ENCODE assay signal across 8 mouse cellular contexts in the genomic region with DNA sequence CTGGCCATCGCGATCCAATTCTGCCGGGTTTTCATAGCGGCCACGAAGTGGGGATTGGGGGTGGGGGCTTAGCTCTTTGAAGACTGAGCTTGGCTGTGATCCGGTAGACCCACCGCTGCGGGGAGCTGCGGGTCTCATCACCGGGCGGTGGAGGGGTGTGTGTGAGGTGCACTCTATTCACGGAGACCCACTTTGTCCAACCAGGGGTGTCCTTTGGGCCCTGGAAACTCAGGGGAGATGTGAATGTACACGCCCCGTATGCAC. TPM values are rescaled to one million over a fixed set of nuclear protein-coding genes. Genes with fewer than 3 reads are reported as not detected.
DNase-seq lines count a peak whose midpoint lies in the region; ATAC-seq lines count a peak whose summit lies in the region.

No protein-coding gene starts in this region.

- 0% methylated on average over 14 of the region's 14 CpGs for WGBS in embryonic facial prominence, embryonic 15.5 days
- 0% methylated on average over 14 of the region's 14 CpGs for WGBS in limb, embryonic 11.5 days
- WGBS in stomach, embryonic 14.5 days: under 1% methylated on average over 14 of the region's 14 CpGs

- peak overlapping the region; percentile 72 for H3K9ac ChIP-seq in embryonic facial prominence, embryonic 15.5 days
- H3K9ac ChIP-seq in limb, embryonic 11.5 days (ENCODE audit: low read length): peak overlapping the region; percentile 70
- peak overlapping the region; percentile 64 for H3K9ac ChIP-seq in stomach, embryonic 14.5 days (replicated peaks; ENCODE audit: low read depth, low read length)

- H3K4me3 ChIP-seq in megakaryocyte, embryonic 14.5 days (replicated peaks): peak overlapping the region; percentile 99
- H3K4me3 ChIP-seq in embryonic facial prominence, embryonic 15.5 days (replicated peaks): peak overlapping the region; percentile 98
- H3K4me3 ChIP-seq in limb, embryonic 11.5 days (ENCODE audit: low read depth, low read length): peak overlapping the region; percentile 97
- peak overlapping the region; percentile 99 for H3K4me3 ChIP-seq in stomach, embryonic 14.5 days (ENCODE audit: low read depth, low read length)

- ATAC-seq in megakaryocyte, adult 5-6 weeks (ENCODE audit: poor library complexity, severe bottlenecking): no peak; the same call in 1 of the 2 replicates
- ATAC-seq in embryonic facial prominence, embryonic 15.5 days (ENCODE audit: insufficient number of reproducible peaks, low FRiP score, low TSS enrichment, low read depth): peak; percentile 36
- ATAC-seq in limb, embryonic 11.5 days (ENCODE audit: insufficient number of reproducible peaks, low FRiP score, low TSS enrichment, low read depth): peak; percentile 51
- ATAC-seq in stomach, embryonic 14.5 days (ENCODE audit: insufficient number of reproducible peaks, insufficient read depth, low FRiP score, low read depth): peak; percentile 33
- ATAC-seq in megakaryocyte-erythroid progenitor cell, adult 5-6 weeks (replicated peaks; ENCODE audit: low FRiP score, low TSS enrichment, poor library complexity, severe bottlenecking): no peak

- H3K4me1 ChIP-seq in megakaryocyte, embryonic 14.5 days: peaks cover 31% of the 10 kb centered on the region
- peaks cover 17% of the 10 kb centered on the region; the same call in 1 of the 2 replicates for H3K4me1 ChIP-seq in embryonic facial prominence, embryonic 15.5 days
- H3K4me1 ChIP-seq in limb, embryonic 11.5 days (ENCODE audit: control insufficient read depth, insufficient read depth, low read length): peaks cover 12% of the 10 kb centered on the region; the same call in 1 of the 2 replicates
- H3K4me1 ChIP-seq in stomach, embryonic 14.5 days (ENCODE audit: control insufficient read depth, insufficient read depth, low read length): peaks cover 6% of the 10 kb centered on the region; the same call in 1 of the 2 replicates

- no peaks in the 10 kb centered on the region for H3K9me3 ChIP-seq in megakaryocyte, embryonic 14.5 days
- no peaks in the 10 kb centered on the region for H3K9me3 ChIP-seq in embryonic facial prominence, embryonic 15.5 days (replicated peaks)
- no peaks in the 10 kb centered on the region for H3K9me3 ChIP-seq in limb, embryonic 11.5 days (ENCODE audit: control insufficient read depth, low read length)
- H3K9me3 ChIP-seq in stomach, embryonic 14.5 days (ENCODE audit: control insufficient read depth, low read depth, low read length): no peaks in the 10 kb centered on the region

- H3K4me2 ChIP-seq in embryonic facial prominence, embryonic 15.5 days (replicated peaks): peak overlapping the region; percentile 91
- H3K4me2 ChIP-seq in limb, embryonic 11.5 days (ENCODE audit: low read depth, severe bottlenecking): peak overlapping the region; percentile 83
- peak overlapping the region; percentile 87 for H3K4me2 ChIP-seq in stomach, embryonic 14.5 days (replicated peaks; ENCODE audit: low read depth, low read length)

- no peak for DNase-seq in limb, embryonic 11.5 days (ENCODE audit: low spot score)
- DNase-seq in cerebellum, postnatal 25 days: no peak
- no peak for DNase-seq in kidney, adult 18-20 months

- H3K27me3 ChIP-seq in megakaryocyte, embryonic 14.5 days (replicated peaks): peaks cover 10% of the 10 kb centered on the region
- H3K27me3 ChIP-seq in embryonic facial prominence, embryonic 15.5 days: peaks cover 12% of the 10 kb centered on the region; the same call in 1 of the 2 replicates
- 0 out of 2 replicates have a peak, but pooled peaks cover 2% of the 10 kb centered on the region for H3K27me3 ChIP-seq in limb, embryonic 11.5 days (ENCODE audit: control insufficient read depth, insufficient read depth, low read length)
- H3K27me3 ChIP-seq in stomach, embryonic 14.5 days (ENCODE audit: control insufficient read depth, insufficient read depth, low read length): no peaks in the 10 kb centered on the region

- H3K36me3 ChIP-seq in megakaryocyte, embryonic 14.5 days (replicated peaks; ENCODE audit: low read length): peaks cover 3% of the 10 kb centered on the region
- H3K36me3 ChIP-seq in embryonic facial prominence, embryonic 15.5 days: no peaks in the 10 kb centered on the region
- H3K36me3 ChIP-seq in limb, embryonic 11.5 days (ENCODE audit: control insufficient read depth, insufficient read depth, low read length): no peaks in the 10 kb centered on the region
- H3K36me3 ChIP-seq in stomach, embryonic 14.5 days (ENCODE audit: control insufficient read depth, insufficient read depth, low read length): no peaks in the 10 kb centered on the region

- H3K27ac ChIP-seq in embryonic facial prominence, embryonic 15.5 days (replicated peaks): peak overlapping the region; percentile 93
- H3K27ac ChIP-seq in limb, embryonic 11.5 days (replicated peaks; ENCODE audit: low read depth, low read length): peak overlapping the region; percentile 73
- peak overlapping the region; percentile 94 for H3K27ac ChIP-seq in stomach, embryonic 14.5 days (ENCODE audit: low read length)

RNA-seq across cellular contexts. Expression of gene Pten, which starts 0.7 kb away (rescaled TPM):
- polyA plus RNA-seq in megakaryocyte, embryonic 14.5 days (2012; ENCODE audit: insufficient read depth, low replicate concordance): 7.1 and 17.5 TPM in 2 replicates
- total RNA-seq in megakaryocyte, adult 5-6 weeks (2015): 110 and 114 TPM in 2 replicates
- 110 and 133 TPM in 2 replicates for total RNA-seq in megakaryocyte, adult 5-6 weeks (2017)
- 10.1 and 12.6 TPM in 2 replicates for polyA plus RNA-seq in embryonic facial prominence, embryonic 15.5 days (2015; fragmentation: Nextera tagmentation; extraction: Ambion mirVana)
- 6.9 and 7.8 TPM in 2 replicates for polyA plus RNA-seq in limb, embryonic 11.5 days (2014; fragmentation: Nextera tagmentation; extraction: Ambion mirVana)
- polyA plus RNA-seq in stomach, embryonic 14.5 days (2014; fragmentation: Nextera tagmentation; extraction: Ambion mirVana): 21.3 and 23.1 TPM in 2 replicates
- 51.0 and 53.2 TPM in 2 replicates for total RNA-seq in megakaryocyte-erythroid progenitor cell, adult 5-6 weeks (2014; fragmentation: Nextera tagmentation)
- total RNA-seq in megakaryocyte-erythroid progenitor cell, adult 5-6 weeks (2017): 63.2 and 90.9 TPM in 2 replicates

RNA-seq across cellular contexts. Expression of gene Atad1, which starts 17.0 kb away (rescaled TPM):
- polyA plus RNA-seq in megakaryocyte, embryonic 14.5 days (2012; ENCODE audit: insufficient read depth, low replicate concordance): 2.4 TPM in 1 of 2 replicates, not detected in the other
- total RNA-seq in megakaryocyte, adult 5-6 weeks (2015): 58.6 and 66.9 TPM in 2 replicates
- total RNA-seq in megakaryocyte, adult 5-6 weeks (2017): 45.1 and 49.3 TPM in 2 replicates
- 54.9 and 56.4 TPM in 2 replicates for polyA plus RNA-seq in embryonic facial prominence, embryonic 15.5 days (2015; fragmentation: Nextera tagmentation; extraction: Ambion mirVana)
- 68.8 and 71.5 TPM in 2 replicates for polyA plus RNA-seq in limb, embryonic 11.5 days (2014; fragmentation: Nextera tagmentation; extraction: Ambion mirVana)
- polyA plus RNA-seq in stomach, embryonic 14.5 days (2014; fragmentation: Nextera tagmentation; extraction: Ambion mirVana): 78.1 and 78.3 TPM in 2 replicates
- total RNA-seq in megakaryocyte-erythroid progenitor cell, adult 5-6 weeks (2014; fragmentation: Nextera tagmentation): 31.4 and 49.4 TPM in 2 replicates
- total RNA-seq in megakaryocyte-erythroid progenitor cell, adult 5-6 weeks (2017): 78.5 and 83.7 TPM in 2 replicates

Comparison
In these comparisons a context has a peak if more than half of its experiments do, and no peak if none do; other contexts are left out.
1. ATAC-seq: peak in embryonic facial prominence, embryonic 15.5 days (single experiment), limb, embryonic 11.5 days (single experiment) and stomach, embryonic 14.5 days (single experiment); none in megakaryocyte, adult 5-6 weeks (single experiment) and megakaryocyte-erythroid progenitor cell, adult 5-6 weeks (single experiment).
2. RNA of gene Atad1, which starts 17.0 kb away (polyA plus RNA-seq): 78.1 to 78.3 TPM in stomach, embryonic 14.5 days, 68.8 to 71.5 TPM in limb, embryonic 11.5 days and 54.9 to 56.4 TPM in embryonic facial prominence, embryonic 15.5 days; 2.4 TPM in megakaryocyte, embryonic 14.5 days; every median in the first group is over 10 times any median in the second.
3. Peak in every context shown above with its lines, with median percentiles within 50 percentile points of each other: H3K4me3 ChIP-seq, H3K27ac ChIP-seq, H3K4me2 ChIP-seq and H3K9ac ChIP-seq.